Comparison of ENCODE assay signal across 7 mouse cellular contexts in the genomic region with DNA sequence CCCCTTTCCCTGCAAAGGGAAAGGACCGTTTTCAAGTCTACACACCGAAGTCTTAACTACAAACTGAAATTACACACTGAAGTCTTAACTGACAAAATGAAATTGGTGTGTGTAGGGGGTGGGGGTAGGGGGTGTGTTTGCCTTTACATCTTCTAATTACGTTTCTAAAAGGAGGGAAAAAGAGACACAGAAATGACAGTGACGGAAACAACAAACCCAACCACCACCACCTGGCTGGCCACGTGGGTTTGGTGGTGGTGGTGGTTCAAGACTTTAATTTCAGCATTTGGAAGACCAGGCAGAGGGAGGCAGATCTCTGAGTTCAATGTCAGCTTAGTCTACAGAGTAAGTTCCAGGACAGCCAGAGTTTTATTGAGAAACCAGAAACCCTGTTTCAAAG. TPM values are rescaled to one million over a fixed set of nuclear protein-coding genes. Genes with fewer than 3 reads are reported as not detected.
DNase-seq lines count a peak whose midpoint lies in the region; ATAC-seq lines count a peak whose summit lies in the region.

No protein-coding gene starts in this region.

- peak; percentile 20; the same call in 1 of the 2 replicates for ATAC-seq in forebrain, embryonic 11.5 days (replicated peaks; ENCODE audit: low FRiP score)
- ATAC-seq in limb, embryonic 15.5 days (ENCODE audit: insufficient number of reproducible peaks, low FRiP score, low TSS enrichment, low read depth) = 0 out of 2 replicates have a peak, but pooled peaks have one; percentile 16
- ATAC-seq in stomach, embryonic 14.5 days (ENCODE audit: insufficient number of reproducible peaks, insufficient read depth, low FRiP score, low read depth) = no peak

- no peaks in the 10 kb centered on the region for H3K27me3 ChIP-seq in forebrain, embryonic 11.5 days (ENCODE audit: control insufficient read depth, insufficient read depth, low read length)
- no peaks in the 10 kb centered on the region for H3K27me3 ChIP-seq in limb, embryonic 15.5 days
- H3K27me3 ChIP-seq in stomach, embryonic 14.5 days (ENCODE audit: control insufficient read depth, insufficient read depth, low read length) = no peaks in the 10 kb centered on the region

- H3K4me2 ChIP-seq in forebrain, embryonic 11.5 days (ENCODE audit: low read depth, low read length, severe bottlenecking) = peak overlapping the region; percentile 60
- H3K4me2 ChIP-seq in limb, embryonic 15.5 days = peak overlapping the region; percentile 58
- peak overlapping the region; percentile 79 for H3K4me2 ChIP-seq in stomach, embryonic 14.5 days (replicated peaks; ENCODE audit: low read depth, low read length)

- DNase-seq in thymus, postnatal 14 days = peak; percentile 10
- DNase-seq in thymus, postnatal 10 days (ENCODE audit: low spot score in 2 of 2) = no peak
- DNase-seq in forebrain, embryonic 11.5 days (ENCODE audit: low spot score) = no peak
- no peak for DNase-seq in spleen, adult 12 weeks (ENCODE audit: low spot score)
- no peak for DNase-seq in frontal cortex, postnatal 14 days (ENCODE audit: low spot score in 2 of 2)

- H3K9me3 ChIP-seq in forebrain, embryonic 11.5 days (ENCODE audit: control insufficient read depth, low read length) = no peaks in the 10 kb centered on the region
- no peaks in the 10 kb centered on the region for H3K9me3 ChIP-seq in limb, embryonic 15.5 days
- no peaks in the 10 kb centered on the region for H3K9me3 ChIP-seq in stomach, embryonic 14.5 days (ENCODE audit: control insufficient read depth, low read depth, low read length)

- no peak overlapping the region for H3K27ac ChIP-seq in forebrain, embryonic 11.5 days (ENCODE audit: low read depth, low read length)
- H3K27ac ChIP-seq in limb, embryonic 15.5 days = no peak overlapping the region
- no peak overlapping the region for H3K27ac ChIP-seq in stomach, embryonic 14.5 days (ENCODE audit: low read length)

- peak overlapping the region; percentile 58; the same call in 1 of the 2 replicates for H3K9ac ChIP-seq in forebrain, embryonic 11.5 days (ENCODE audit: low read length)
- H3K9ac ChIP-seq in limb, embryonic 15.5 days = peak overlapping the region; percentile 80; the same call in 1 of the 2 replicates
- H3K9ac ChIP-seq in stomach, embryonic 14.5 days (replicated peaks; ENCODE audit: low read depth, low read length) = peak overlapping the region; percentile 56; the same call in 1 of the 2 replicates

- peaks cover 4% of the 10 kb centered on the region; the same call in 1 of the 2 replicates for H3K4me1 ChIP-seq in forebrain, embryonic 11.5 days (replicated peaks; ENCODE audit: control insufficient read depth, insufficient read depth, low read length)
- peaks cover 9% of the 10 kb centered on the region for H3K4me1 ChIP-seq in limb, embryonic 15.5 days
- peaks cover 11% of the 10 kb centered on the region for H3K4me1 ChIP-seq in stomach, embryonic 14.5 days (ENCODE audit: control insufficient read depth, insufficient read depth, low read length)

- peak overlapping the region; percentile 90 for H3K4me3 ChIP-seq in forebrain, embryonic 11.5 days (ENCODE audit: low read depth, low read length)
- H3K4me3 ChIP-seq in limb, embryonic 15.5 days = peak overlapping the region; percentile 94
- H3K4me3 ChIP-seq in stomach, embryonic 14.5 days (ENCODE audit: low read depth, low read length) = peak overlapping the region; percentile 87

- WGBS in forebrain, embryonic 11.5 days = 4% methylated on average over 5 of the region's 5 CpGs
- WGBS in limb, embryonic 15.5 days = 3% methylated on average over 5 of the region's 5 CpGs
- WGBS in stomach, embryonic 14.5 days = 4% methylated on average over 5 of the region's 5 CpGs

- no peaks in the 10 kb centered on the region; the same call in 1 of the 2 replicates for H3K36me3 ChIP-seq in forebrain, embryonic 11.5 days (ENCODE audit: control insufficient read depth, insufficient read depth, low read length)
- peaks cover 19% of the 10 kb centered on the region for H3K36me3 ChIP-seq in limb, embryonic 15.5 days
- peaks cover 6% of the 10 kb centered on the region; the same call in 1 of the 2 replicates for H3K36me3 ChIP-seq in stomach, embryonic 14.5 days (ENCODE audit: control insufficient read depth, insufficient read depth, low read length)

RNA-seq across cellular contexts. Expression of a gene that starts 0.4 kb away (rescaled TPM):
- polyA plus RNA-seq in forebrain, embryonic 11.5 days (2014; fragmentation: Nextera tagmentation; extraction: Ambion mirVana) = 75.4 and 85.7 TPM in 2 replicates
- polyA plus RNA-seq in limb, embryonic 15.5 days (2015; fragmentation: Nextera tagmentation; extraction: Ambion mirVana) = 130 and 137 TPM in 2 replicates
- 127 and 142 TPM in 2 replicates for polyA plus RNA-seq in stomach, embryonic 14.5 days (2014; fragmentation: Nextera tagmentation; extraction: Ambion mirVana)
